Mouse (Mus musculus) right cerebral cortex, adult 18-20 months (tissue): ENCODE measurements around the gene Pla1a.

ENCODE experiments used
- DNase-seq: peaks from one replicate; pipeline ENCODE4 v3.0.0; 2022; ENCODE audit warnings: mixed read lengths

Gene Pla1a

GRCm38 (mm10) chr16:38385700-38386099 is 47.2 kb downstream of the Pla1a start:
- DNase-seq, result no peak

- DNase-seq, result no peak
Observed at GRCm38 (mm10) chr16:38385184-38385634, 47.7 kb downstream of the Pla1a start.

GRCm38 (mm10) chr16:38383683-38384082 is 49.3 kb downstream of the Pla1a start:
- no peak for DNase-seq

- DNase-seq, result no peak
Observed at GRCm38 (mm10) chr16:38379926-38380325, 53.0 kb downstream of the Pla1a start.

- no peak for DNase-seq
Observed at GRCm38 (mm10) chr16:38379493-38379892, 53.5 kb downstream of the Pla1a start.

- no peak for DNase-seq
Observed at GRCm38 (mm10) chr16:38379088-38379487, 53.9 kb downstream of the Pla1a start.

- no peak for DNase-seq
Observed at GRCm38 (mm10) chr16:38378591-38378990, 54.4 kb downstream of the Pla1a start.

GRCm38 (mm10) chr16:38377546-38377945 is 55.4 kb downstream of the Pla1a start:
- no peak for DNase-seq

GRCm38 (mm10) chr16:38376841-38377249 is 56.1 kb downstream of the Pla1a start:
- DNase-seq, result no peak

GRCm38 (mm10) chr16:38376163-38376840 is 56.6 kb downstream of the Pla1a start:
- peak; percentile 61 for DNase-seq

GRCm38 (mm10) chr16:38375182-38375581 is 57.8 kb downstream of the Pla1a start:
- no peak for DNase-seq

GRCm38 (mm10) chr16:38374379-38375140 is 58.4 kb downstream of the Pla1a start:
- DNase-seq, result no peak

- DNase-seq, result no peak
Observed at GRCm38 (mm10) chr16:38373941-38374340, 59.0 kb downstream of the Pla1a start.

GRCm38 (mm10) chr16:38373439-38373838 is 59.5 kb downstream of the Pla1a start:
- no peak for DNase-seq

- no peak for DNase-seq
Observed at GRCm38 (mm10) chr16:38372876-38373275, 60.1 kb downstream of the Pla1a start.

- no peak for DNase-seq
Observed at GRCm38 (mm10) chr16:38371705-38372296, 61.1 kb downstream of the Pla1a start.

GRCm38 (mm10) chr16:38370633-38371374 is 62.1 kb downstream of the Pla1a start:
- DNase-seq, result no peak

- no peak for DNase-seq
Observed at GRCm38 (mm10) chr16:38369992-38370484, 62.9 kb downstream of the Pla1a start.

GRCm38 (mm10) chr16:38369431-38369830 is 63.5 kb downstream of the Pla1a start:
- DNase-seq, result no peak

GRCm38 (mm10) chr16:38369000-38369399 is 63.9 kb downstream of the Pla1a start:
- no peak for DNase-seq

GRCm38 (mm10) chr16:38368336-38368735 is 64.6 kb downstream of the Pla1a start:
- peak; percentile 90 for DNase-seq

- peak; percentile 49 for DNase-seq
Observed at GRCm38 (mm10) chr16:38366231-38366630, 66.7 kb downstream of the Pla1a start.

- peak; percentile 55 for DNase-seq
Observed at GRCm38 (mm10) chr16:38365390-38365789, 67.6 kb downstream of the Pla1a start.
